Mouse (Mus musculus) small intestine, adult 2 months (tissue): ENCODE data around the gene Fxn.

ENCODE experiments used
- CTCF ChIP-seq: fragments of 200-500 bp; IDR thresholded peaks from 2 replicates; pipeline ENCODE4 v1.5.1; 2012; ENCODE audit warnings: low read depth, mild to moderate bottlenecking, control low read depth, inconsistent platforms, low read length, moderate library complexity, mixed read lengths; ENCODE audit not compliant: insufficient replicate concordance, insufficient read length; ENCODE audit errors: extremely low read depth
- POLR2A ChIP-seq: fragments of 200-500 bp; IDR thresholded peaks from 2 replicates; pipeline ENCODE4 v1.6.1; 2012; ENCODE audit warnings: low read depth, mild to moderate bottlenecking, control low read depth, inconsistent platforms, low read length, moderate library complexity

- TF ChIP-seq CTCF (peak; percentile 71; the same call in 1 of the 2 replicates), POLR2A (no peak)
Measured at GRCm38 (mm10) chr19:24284187-24284586, 3.8 kb upstream of the Fxn start.
